Mouse (Mus musculus) liver, adult 2 months (tissue): ENCODE results near the gene En2.

Experiments used
- CTCF ChIP-seq: fragments of 200-500 bp; IDR thresholded peaks from 2 replicates; pipeline ENCODE4 v1.5.1; 2011; ENCODE audit warnings: low read depth, low read length, control low read depth
- POLR2A ChIP-seq: fragments of 200-500 bp; IDR thresholded peaks from 2 replicates; pipeline ENCODE4 v1.6.1; 2011; ENCODE audit warnings: low read length, control low read depth; ENCODE audit not compliant: insufficient read depth; ENCODE audit errors: extremely low read depth

DNA sequence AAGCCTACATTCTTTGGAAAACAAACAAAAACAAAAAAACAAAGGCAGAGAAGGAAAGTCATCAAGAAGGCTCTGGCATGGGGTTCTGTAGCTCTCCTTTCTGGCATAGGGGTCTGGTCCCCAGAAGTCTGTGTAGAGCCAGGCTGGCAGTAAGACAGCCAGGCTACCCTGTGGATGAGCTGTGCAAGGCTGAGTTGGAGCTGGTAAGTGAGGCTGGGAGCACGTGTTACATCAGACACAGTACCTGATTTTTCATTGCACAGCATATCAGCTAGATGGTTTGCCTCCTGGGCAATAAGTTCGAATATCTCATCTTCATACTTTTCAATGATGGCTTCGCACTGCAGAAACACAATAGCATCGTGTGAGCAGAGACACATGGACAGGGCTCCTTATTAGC lies 41.5 kb downstream of the En2 start:
- no peak for TF ChIP-seq POLR2A
- TF ChIP-seq CTCF: no peak
